Mouse (Mus musculus) CH12.LX (cell line): Measurements from ENCODE around the gene Samd11. TPM values are rescaled to one million over a fixed set of nuclear protein-coding genes. Genes with fewer than 3 reads are reported as not detected.

Experiments
- DNase-seq: peaks from one replicate; pipeline ENCODE4 v3.0.0-alpha.2; 2013; ENCODE audit errors: extremely low read depth
- H3K27ac ChIP-seq: 2 replicates; pipeline ENCODE4 v1.5.1; 2012; ENCODE audit warnings: low read depth, mild to moderate bottlenecking, control low read depth, moderate library complexity; ENCODE audit not compliant: insufficient read depth
- H3K27me3 ChIP-seq: replicated peaks from 2 replicates; pipeline ENCODE3; 2012; ENCODE audit warnings: inconsistent platforms
- H3K36me3 ChIP-seq, 2 experiments: replicated peaks in 1 of 2; 2 replicates each; pipeline versions ENCODE3 to v1.6.1; 2012; ENCODE audit warnings: inconsistent platforms in 1 of 2, low read length in 1 of 2, mild to moderate bottlenecking in 1 of 2, mixed read lengths in 1 of 2, moderate library complexity in 1 of 2; ENCODE audit not compliant: control insufficient read depth in 1 of 2, insufficient read depth in 1 of 2
- H3K4me1 ChIP-seq, 2 experiments: 2 replicates each; pipeline ENCODE4 v1.6.1; 2012; ENCODE audit warnings: inconsistent platforms in 1 of 2, moderate library complexity in 1 of 2; ENCODE audit not compliant: insufficient read depth in 2 of 2, control insufficient read depth in 1 of 2
- H3K4me2 ChIP-seq: 2 replicates; pipeline ENCODE4 v1.6.1; 2012; ENCODE audit warnings: low read depth, mild to moderate bottlenecking, control low read depth; ENCODE audit not compliant: poor library complexity, insufficient read depth, severe bottlenecking
- H3K4me3 ChIP-seq, 3 experiments: fragments of 150-350 bp in 1 of 3; sonication (generic) in 1 of 3; replicated peaks in 1 of 3; 2 replicates each; pipeline versions ENCODE3 to v1.5.1; 2011 to 2012; ENCODE audit warnings: low read depth in 2 of 3, low read length in 2 of 3, mild to moderate bottlenecking in 2 of 3, moderate library complexity in 2 of 3, control low read depth in 1 of 3, improper control_type of control experiment in 1 of 3, inconsistent platforms in 1 of 3, mixed read lengths in 1 of 3; ENCODE audit not compliant: poor library complexity in 1 of 3
- H3K79me2 ChIP-seq: replicated peaks from 2 replicates; pipeline ENCODE4 v1.6.1; 2012; ENCODE audit warnings: mild to moderate bottlenecking, moderate library complexity; ENCODE audit not compliant: control insufficient read depth, poor library complexity, insufficient read depth, severe bottlenecking; ENCODE audit errors: extremely low read depth
- H3K9ac ChIP-seq: 2 replicates; pipeline ENCODE4 v1.6.1; 2012; ENCODE audit warnings: low read depth, mild to moderate bottlenecking, control low read depth, moderate library complexity; ENCODE audit not compliant: insufficient read depth
- H3K9me3 ChIP-seq: replicated peaks from 2 replicates; pipeline ENCODE3; 2012; ENCODE audit warnings: low read length, inconsistent platforms, mixed read lengths
- ETS1 ChIP-seq: conservative IDR thresholded peaks from 2 replicates; pipeline ENCODE4 v1.6.1; 2012; ENCODE audit warnings: low read depth, mild to moderate bottlenecking, inconsistent platforms, low read length, improper control_type of control experiment, moderate library complexity
- HCFC1 ChIP-seq: IDR thresholded peaks from 2 replicates; pipeline ENCODE4 v1.6.1; 2012; ENCODE audit warnings: low read depth, mild to moderate bottlenecking, inconsistent platforms, low read length, improper control_type of control experiment
- IRF4 ChIP-seq: IDR thresholded peaks from 2 replicates; pipeline ENCODE4 v1.6.1; 2014; ENCODE audit warnings: low read depth, mild to moderate bottlenecking, inconsistent platforms, low read length, improper control_type of control experiment
- JUN ChIP-seq: IDR thresholded peaks from 2 replicates; pipeline ENCODE4 v1.6.1; 2011; ENCODE audit warnings: low read depth, mild to moderate bottlenecking, low read length, improper control_type of control experiment, moderate library complexity; ENCODE audit not compliant: insufficient read depth
- MYC ChIP-seq: IDR thresholded peaks from 2 replicates; pipeline ENCODE4 v1.6.1; 2011; ENCODE audit warnings: low read depth, mild to moderate bottlenecking, improper control_type of control experiment, low read length
- NELFE ChIP-seq: IDR thresholded peaks from 2 replicates; pipeline ENCODE4 v1.6.1; 2011; ENCODE audit warnings: low read depth, low read length, improper control_type of control experiment
- NRF1 ChIP-seq: IDR thresholded peaks from 2 replicates; pipeline ENCODE4 v1.6.1; 2014; ENCODE audit warnings: low read depth, mild to moderate bottlenecking, inconsistent platforms, low read length, improper control_type of control experiment, moderate library complexity
- POLR2A ChIP-seq: IDR thresholded peaks from 2 replicates; pipeline ENCODE4 v1.6.1; 2011; ENCODE audit warnings: low read depth, mild to moderate bottlenecking, improper control_type of control experiment, low read length
- RCOR1 ChIP-seq: conservative IDR thresholded peaks from 2 replicates; pipeline ENCODE4 v1.6.1; 2012; ENCODE audit warnings: low read depth, mild to moderate bottlenecking, inconsistent platforms, low read length, improper control_type of control experiment
- SIN3A ChIP-seq: IDR thresholded peaks from 2 replicates; pipeline ENCODE4 v1.6.1; 2012; ENCODE audit warnings: low read length, improper control_type of control experiment, inconsistent platforms
- SMC3 ChIP-seq: IDR thresholded peaks from 2 replicates; pipeline ENCODE4 v1.6.1; 2011; ENCODE audit warnings: low read depth, low read length, improper control_type of control experiment
- TBP ChIP-seq: conservative IDR thresholded peaks from 2 replicates; pipeline ENCODE4 v1.6.1; 2011; ENCODE audit warnings: low read depth, low read length, improper control_type of control experiment
- UBTF ChIP-seq: IDR thresholded peaks from 2 replicates; pipeline ENCODE4 v1.6.1; 2012; ENCODE audit warnings: low read depth, mild to moderate bottlenecking, inconsistent platforms, low read length, improper control_type of control experiment, moderate library complexity
- ZMIZ1 ChIP-seq: IDR thresholded peaks from 2 replicates; pipeline ENCODE4 v1.6.1; 2012; ENCODE audit warnings: low read depth, mild to moderate bottlenecking, inconsistent platforms, low read length, improper control_type of control experiment
- ZNF384 ChIP-seq: IDR thresholded peaks from 2 replicates; pipeline ENCODE4 v1.6.1; 2012; ENCODE audit warnings: low read depth, low read length, improper control_type of control experiment, inconsistent platforms
- dilution Hi-C: fragments of 300-500 bp; cut with MboI; formaldehyde crosslinking; loops from 2 replicates; pipeline ENCODE4 v1.14.3; 2020; ENCODE audit warnings: low sequenced_read_pairs; ENCODE audit not compliant: extremely low pct_unique_long_range_greater_than_20kb, extremely low pct_ligation_motif_present
- in situ Hi-C: fragments of 300-500 bp; cut with MboI; formaldehyde crosslinking; loops from 3 replicates; pipeline ENCODE4 v1.14.3; 2019; ENCODE audit warnings: low sequenced_read_pairs, low pct_ligation_motif_present, low pct_unique_long_range_greater_than_20kb, mixed read lengths
- polyA plus RNA-seq: library from polyadenylated mRNA; unstranded; fragments of >175 nt; gene quantifications from 2 replicates; pipeline ENCODE4 v1.2.1, GENCODE M21; 2012; ENCODE audit warnings: low read depth; ENCODE audit not compliant: insufficient read length
- total RNA-seq, 2 experiments: library from RNA; depleted of rRNA; stranded (reverse); fragments of 300-350 nt in 1 of 2; fragments of >200 nt in 1 of 2; gene quantifications; 2 replicates each; pipeline ENCODE4 v1.2.3; 2012 to 2014

The Samd11 gene
- total and polyA plus RNA-seq, 3 experiments, result 0.47 to 3.5 TPM; not detected in 1

DNA sequence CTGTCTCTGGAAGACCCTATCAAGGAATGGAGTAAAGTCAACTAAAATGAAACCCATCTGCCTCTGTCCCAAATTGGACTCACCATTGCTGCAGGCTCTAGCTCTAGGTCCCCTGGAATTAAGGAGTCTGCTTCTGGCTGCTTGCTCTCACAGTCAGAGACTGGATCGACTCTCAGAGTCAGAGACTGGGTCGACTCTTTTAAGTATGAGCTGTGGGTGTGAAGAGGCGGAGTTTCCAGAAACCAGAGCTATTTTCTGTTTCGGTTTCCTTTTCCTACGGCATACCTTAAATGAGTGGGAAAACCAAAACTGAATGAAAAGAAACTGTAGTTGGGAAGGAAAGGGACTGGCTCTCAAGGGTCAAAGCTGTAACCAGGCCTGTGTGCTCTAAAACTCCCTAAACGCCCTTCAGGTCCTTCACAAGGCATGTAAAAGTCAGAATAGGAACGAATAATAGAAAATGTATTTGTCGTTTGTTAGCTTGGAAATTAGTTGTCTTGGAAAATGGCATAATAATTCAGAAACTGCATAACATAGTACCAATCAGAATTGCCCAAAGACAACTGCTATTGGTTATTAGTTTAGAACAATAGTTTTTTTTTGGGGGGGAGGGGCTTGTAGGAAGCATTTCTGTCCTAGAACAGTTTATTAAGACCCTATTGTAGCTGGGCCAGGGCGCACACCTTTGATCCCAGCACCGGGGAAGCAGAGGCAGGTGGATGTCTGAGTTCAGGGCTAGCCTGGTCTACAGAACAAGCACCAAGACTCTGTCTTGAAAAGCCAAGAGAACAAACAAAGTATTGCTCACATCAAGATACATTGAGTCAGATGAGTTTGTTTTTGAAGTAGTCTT is 54.6 kb downstream of the Samd11 start, which contains the start of gene Isg15:
TSS of gene Isg15 (minus strand) at position 196 of the 853 bp plus-strand sequence.
- peak within 1 kb of the TSS; percentile 31 to 46 (median 43) for H3K4me3 ChIP-seq
- no peaks in the 10 kb centered on the region for H3K79me2 ChIP-seq
- DNase-seq, result peak; percentile 61
- dilution Hi-C loops, result no loop called here
- peak within 1 kb of the TSS; percentile 39 for H3K27ac ChIP-seq
- no peaks in the 10 kb centered on the region for H3K9me3 ChIP-seq
- peaks cover 39% of the 10 kb centered on the region for H3K27me3 ChIP-seq
- TF ChIP-seq POLR2A (peak; percentile 53), TBP (peak; percentile 59; the same call in 1 of the 2 replicates), ETS1 (peak; percentile 60; the same call in 1 of the 2 replicates), IRF4 (peak; percentile 75), ZNF384 (0 out of 2 replicates have a peak, but pooled peaks have one; percentile 36), RCOR1 (no peak)
- TF ChIP-seq, all 38 proteins: peak for 5
- H3K9ac ChIP-seq, result peak within 1 kb of the TSS; percentile 46
- H3K4me2 ChIP-seq, result peak within 1 kb of the TSS; percentile 69
- no peaks in the 10 kb centered on the region for H3K36me3 ChIP-seq
- in situ Hi-C loops, result no loop called here
- H3K4me1 ChIP-seq, result peaks cover 12 to 45% of the 10 kb centered on the region in 2 experiments

DNA sequence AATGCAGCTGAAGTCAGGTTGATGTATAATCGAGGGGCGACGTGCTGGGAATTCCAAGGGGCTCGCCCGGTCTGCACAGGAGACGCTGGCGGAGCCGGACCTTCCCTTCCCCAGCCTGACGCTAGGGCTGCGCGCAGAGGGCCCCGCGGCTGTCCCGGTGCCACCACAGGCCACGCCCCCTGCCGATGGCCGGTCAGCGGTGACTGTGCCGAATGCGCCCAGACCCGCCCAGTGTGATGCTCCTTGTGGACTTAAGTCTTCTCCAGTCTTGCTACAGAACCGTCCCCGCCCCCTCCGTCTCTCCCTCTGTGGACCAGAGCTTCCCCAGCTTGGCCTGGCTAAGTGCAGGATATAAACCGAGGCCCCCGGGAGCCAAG is 57.6 kb downstream of the Samd11 start:
- no peak for TF ChIP-seq ZMIZ1
- peak; percentile 65 for TF ChIP-seq NRF1
- 0 out of 2 replicates have a peak, but pooled peaks have one; percentile 11 for TF ChIP-seq HCFC1
- no peaks in the 10 kb centered on the region for H3K9me3 ChIP-seq
- H3K36me3 ChIP-seq, result no peaks in the 10 kb centered on the region
- peak; percentile 58 for DNase-seq
- peak overlapping the region; percentile 44 for H3K4me2 ChIP-seq
- peak overlapping the region; percentile 34 to 61 (median 54) for H3K4me3 ChIP-seq
- in situ Hi-C loops, result no loop called here
- peak overlapping the region; percentile 58 for H3K27ac ChIP-seq
- no peaks in the 10 kb centered on the region for H3K79me2 ChIP-seq
- peaks cover 12 to 38% of the 10 kb centered on the region in 2 experiments for H3K4me1 ChIP-seq
- peaks cover 24% of the 10 kb centered on the region for H3K27me3 ChIP-seq
- dilution Hi-C loops, result no loop called here
- H3K9ac ChIP-seq, result peak overlapping the region; percentile 35

DNA sequence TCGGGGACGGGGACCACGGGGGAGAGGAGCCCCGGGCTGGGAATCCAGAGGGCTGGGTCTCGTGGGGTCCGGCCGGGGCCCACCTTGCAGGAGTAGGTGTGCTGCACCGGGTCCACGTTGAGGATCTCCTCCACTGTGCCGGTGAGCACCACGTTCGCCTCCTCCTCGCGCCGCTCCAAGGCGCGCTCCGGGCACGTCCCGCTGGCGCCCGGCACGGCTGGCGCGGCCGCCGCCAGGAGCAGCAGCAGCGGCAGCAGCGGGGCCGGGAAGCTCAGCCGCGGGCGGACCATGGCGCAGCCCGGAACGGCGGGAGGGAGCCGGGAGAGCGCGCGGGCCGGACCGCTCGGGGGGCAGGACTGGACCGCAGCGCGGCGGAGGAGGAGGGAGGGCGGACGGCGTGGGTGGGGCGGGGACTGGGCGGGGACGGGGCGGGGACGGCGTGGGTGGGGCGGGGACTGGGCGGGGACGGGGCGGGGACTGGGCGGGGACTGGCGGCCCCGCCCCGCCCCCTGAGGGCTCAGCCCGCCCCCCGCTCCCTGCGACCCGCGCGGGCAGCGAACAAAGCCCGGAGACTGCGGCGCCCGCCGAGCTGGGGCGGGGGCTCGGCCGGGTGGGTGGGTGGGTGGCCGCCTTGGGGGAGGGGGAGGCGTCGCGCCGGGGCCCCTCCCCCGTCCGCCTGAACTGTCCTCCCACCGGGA is 58.2 kb downstream of the Samd11 start, which contains the start of gene Agrn:
TSS of gene Agrn (minus strand) at position 358 of the 698 bp plus-strand sequence.
- H3K9ac ChIP-seq, result peak within 1 kb of the TSS; percentile 35
- DNase-seq, result no peak
- H3K9me3 ChIP-seq, result no peaks in the 10 kb centered on the region
- H3K27ac ChIP-seq, result peak within 1 kb of the TSS; percentile 58
- peaks cover 9 to 34% of the 10 kb centered on the region in 2 experiments for H3K4me1 ChIP-seq
- dilution Hi-C loops, result no loop called here
- in situ Hi-C loops, result no loop called here
- TF ChIP-seq POLR2A, result peak; percentile 23; the same call in 1 of the 2 replicates
- TF ChIP-seq HCFC1, result 0 out of 2 replicates have a peak, but pooled peaks have one; percentile 6
- TF ChIP-seq SIN3A, result peak; percentile 36; the same call in 1 of the 2 replicates
- no peak for TF ChIP-seq TBP
- no peak for TF ChIP-seq MYC
- TF ChIP-seq SMC3, result no peak
- no peak for TF ChIP-seq NELFE
- no peak for TF ChIP-seq ETS1
- TF ChIP-seq NRF1, result no peak
- TF ChIP-seq RCOR1, result no peak
- peak; percentile 37; the same call in 1 of the 2 replicates for TF ChIP-seq UBTF
- TF ChIP-seq JUN, result no peak
- H3K4me2 ChIP-seq, result peak within 1 kb of the TSS; percentile 53
- no peaks in the 10 kb centered on the region for H3K79me2 ChIP-seq
- peak within 1 kb of the TSS; percentile 53 to 96 (median 63) for H3K4me3 ChIP-seq
- peaks cover 19% of the 10 kb centered on the region for H3K27me3 ChIP-seq
- H3K36me3 ChIP-seq, result no peaks in the 10 kb centered on the region
